Mouse (Mus musculus) testis, adult 2 months (tissue): ENCODE data around the gene Zfp113. TPM values are rescaled to one million over a fixed set of nuclear protein-coding genes. Genes with fewer than 3 reads are reported as not detected.
A peak's percentile ranks its signal among the peaks of the same experiment; 100 is the strongest.

Source experiments
- H3K27ac ChIP-seq: fragments of 200-500 bp; 2 replicates; pipeline ENCODE4 v1.5.1; 2012; ENCODE audit warnings: low read depth, low read length; ENCODE audit not compliant: control insufficient read depth, insufficient read depth
- H3K27me3 ChIP-seq: fragments of 200-500 bp; 2 replicates; pipeline ENCODE4 v1.6.1; 2012; ENCODE audit warnings: mild to moderate bottlenecking, low read length, moderate library complexity; ENCODE audit not compliant: control insufficient read depth, insufficient read depth
- H3K36me3 ChIP-seq: fragments of 200-500 bp; 2 replicates; pipeline ENCODE4 v1.6.1; 2012; ENCODE audit warnings: mild to moderate bottlenecking, low read length; ENCODE audit not compliant: control insufficient read depth, insufficient read depth
- H3K4me1 ChIP-seq: fragments of 200-500 bp; 2 replicates; pipeline ENCODE4 v1.6.1; 2012; ENCODE audit warnings: low read length; ENCODE audit not compliant: control insufficient read depth, insufficient read depth
- H3K4me3 ChIP-seq: fragments of 200-500 bp; 2 replicates; pipeline ENCODE4 v1.5.1; 2012; ENCODE audit warnings: low read depth, mild to moderate bottlenecking, low read length, moderate library complexity, mixed read lengths; ENCODE audit not compliant: control insufficient read depth
- CTCF ChIP-seq: fragments of 200-500 bp; IDR thresholded peaks from 2 replicates; pipeline ENCODE4 v1.5.1; 2012; ENCODE audit warnings: low read depth, mild to moderate bottlenecking, inconsistent platforms, low read length, moderate library complexity; ENCODE audit not compliant: control insufficient read depth, insufficient read depth, insufficient replicate concordance
- POLR2A ChIP-seq: fragments of 200-500 bp; IDR thresholded peaks from 2 replicates; pipeline ENCODE4 v1.6.1; 2012; ENCODE audit warnings: low read depth, mild to moderate bottlenecking, inconsistent platforms, low read length, moderate library complexity; ENCODE audit not compliant: control insufficient read depth
- polyA plus RNA-seq: library from polyadenylated mRNA; depleted of rRNA; stranded (reverse); fragments of >200 nt; gene quantifications from 2 replicates; pipeline ENCODE4 v1.2.3, GENCODE M21; 2012; rRNA removed

Gene Zfp113
- polyA plus RNA-seq: 1.8 and 2.2 TPM in 2 replicates

- Histone ChIP-seq H3K27ac (peak within 1 kb of the TSS; percentile 90), H3K36me3 (peaks cover 3% of the 10 kb centered on the region), H3K27me3 (no peaks in the 10 kb centered on the region), H3K4me3 (peak within 1 kb of the TSS; percentile 97), H3K4me1 (no peaks in the 10 kb centered on the region; the same call in none of the 2 replicates)
- TF ChIP-seq POLR2A (peak; percentile 70), CTCF (peak; percentile 82; the same call in 1 of the 2 replicates)
These were observed at the start of gene Zfp113 for GRCm38 (mm10) chr5:138155443-138155976. Gene Zfp113 (minus strand): TSS chr5:138155744.

GRCm38 (mm10) chr5:138202086-138202485 is 46.5 kb upstream of the Zfp113 start:
- no peak for TF ChIP-seq CTCF
- TF ChIP-seq POLR2A: no peak
- H3K4me3 ChIP-seq: no peak overlapping the region
- no peaks in the 10 kb centered on the region for H3K36me3 ChIP-seq
- no peaks in the 10 kb centered on the region for H3K27me3 ChIP-seq
- H3K4me1 ChIP-seq: no peaks in the 10 kb centered on the region
- H3K27ac ChIP-seq: no peak overlapping the region

GRCm38 (mm10) chr5:138199576-138199975 is 44.0 kb upstream of the Zfp113 start:
- peaks cover 11% of the 10 kb centered on the region for H3K4me1 ChIP-seq
- no peak overlapping the region for H3K4me3 ChIP-seq
- H3K36me3 ChIP-seq: no peaks in the 10 kb centered on the region
- TF ChIP-seq CTCF (no peak), POLR2A (no peak)
- no peak overlapping the region for H3K27ac ChIP-seq
- H3K27me3 ChIP-seq: no peaks in the 10 kb centered on the region

DNA sequence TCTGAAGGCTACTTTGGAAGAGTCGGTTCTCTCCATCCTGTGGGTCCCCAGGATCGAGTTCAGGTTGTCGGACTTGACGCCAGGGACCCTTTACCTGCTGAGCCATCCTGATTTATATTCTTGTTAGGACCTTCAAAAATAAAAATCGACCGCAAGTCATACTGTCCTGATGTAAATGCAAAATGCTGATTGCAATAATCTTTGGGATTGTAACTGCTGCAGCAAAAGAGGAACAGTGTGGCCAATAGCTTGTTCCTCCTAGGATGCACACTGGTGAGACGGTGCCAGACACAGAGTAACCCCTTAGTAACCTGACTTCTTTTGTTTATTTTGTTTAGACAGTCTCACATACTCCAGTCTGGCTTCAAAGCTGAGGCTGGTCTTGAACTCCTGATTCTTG is 39.9 kb upstream of the Zfp113 start:
- Histone ChIP-seq H3K27ac (no peak overlapping the region), H3K4me3 (no peak overlapping the region), H3K27me3 (no peaks in the 10 kb centered on the region)

GRCm38 (mm10) chr5:138194755-138195345 is 39.3 kb upstream of the Zfp113 start:
- peaks cover 11% of the 10 kb centered on the region for H3K4me1 ChIP-seq
- no peak for TF ChIP-seq CTCF
- TF ChIP-seq POLR2A: peak; percentile 10; the same call in 1 of the 2 replicates
- H3K4me3 ChIP-seq: peak overlapping the region; percentile 83
- H3K27me3 ChIP-seq: no peaks in the 10 kb centered on the region
- H3K27ac ChIP-seq: peak overlapping the region; percentile 97
- no peaks in the 10 kb centered on the region for H3K36me3 ChIP-seq

More for the DNA sequence above, 39.9 kb upstream of the Zfp113 start:
- Histone ChIP-seq H3K36me3 (no peaks in the 10 kb centered on the region), H3K4me1 (peaks cover 11% of the 10 kb centered on the region)
- TF ChIP-seq CTCF (no peak), POLR2A (no peak)

- Histone ChIP-seq H3K36me3 (no peaks in the 10 kb centered on the region), H3K4me1 (peaks cover 11% of the 10 kb centered on the region), H3K27ac (peak within 1 kb of the TSS; percentile 97), H3K4me3 (peak within 1 kb of the TSS; percentile 83), H3K27me3 (no peaks in the 10 kb centered on the region)
- TF ChIP-seq CTCF (no peak), POLR2A (peak; percentile 55)
These were observed 38.5 kb upstream of the Zfp113 start, which contains the start of gene Mblac1 for GRCm38 (mm10) chr5:138193771-138194727. Gene Mblac1 (plus strand): TSS chr5:138194314.
